Mouse (Mus musculus) adrenal gland, adult (tissue): ENCODE measurements around the gene Arnt2.

Experiments used
- DNase-seq, 2 experiments: peaks; one replicate each; pipeline ENCODE4 v3.0.0; 2022 to 2023; ENCODE audit warnings: low spot score in 1 of 2; ENCODE audit not compliant: inconsistent age in 2 of 2

Arnt2 gene

DNA sequence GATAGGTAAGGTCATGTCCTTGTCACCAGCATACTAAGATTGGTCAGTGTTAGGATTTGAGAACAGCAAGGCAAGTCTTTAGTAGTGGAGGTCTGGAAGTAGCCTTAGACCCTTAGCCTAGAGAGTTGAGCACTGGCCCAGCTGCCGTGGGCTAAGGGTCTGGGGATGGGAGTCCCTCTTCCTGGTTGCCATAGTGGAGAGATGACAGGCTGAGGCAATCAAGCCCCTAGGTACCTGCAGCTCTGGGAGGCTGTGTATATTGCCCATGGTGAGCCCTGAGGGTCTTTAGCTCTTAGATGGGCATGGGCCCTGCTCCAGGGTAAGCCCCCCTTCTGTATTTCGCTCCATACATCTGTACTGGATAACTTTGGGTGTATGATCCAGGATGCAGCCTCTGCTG, 159.2 kb downstream of the Arnt2 start:
- DNase-seq = no peak

DNA sequence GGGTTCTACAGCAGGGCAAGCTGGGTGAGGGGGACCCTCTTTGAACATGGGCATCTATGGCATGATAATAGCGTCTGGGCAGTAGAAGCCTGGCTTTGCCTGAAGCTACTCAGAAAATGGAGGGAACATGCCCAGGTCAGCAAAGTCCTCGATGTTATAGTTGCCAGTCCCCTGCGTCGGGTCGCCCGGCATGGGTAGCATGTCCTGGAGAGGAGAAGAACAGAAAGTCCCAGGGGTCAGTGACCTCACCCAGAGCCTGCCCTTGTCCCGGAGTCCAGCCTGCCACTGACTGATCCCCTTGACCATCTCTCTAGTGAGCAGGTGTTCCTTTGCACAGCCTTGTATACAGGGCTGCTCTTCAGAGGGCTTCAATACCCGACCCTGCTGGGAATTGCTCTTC, 160.0 kb downstream of the Arnt2 start:
- no peak for DNase-seq

DNA sequence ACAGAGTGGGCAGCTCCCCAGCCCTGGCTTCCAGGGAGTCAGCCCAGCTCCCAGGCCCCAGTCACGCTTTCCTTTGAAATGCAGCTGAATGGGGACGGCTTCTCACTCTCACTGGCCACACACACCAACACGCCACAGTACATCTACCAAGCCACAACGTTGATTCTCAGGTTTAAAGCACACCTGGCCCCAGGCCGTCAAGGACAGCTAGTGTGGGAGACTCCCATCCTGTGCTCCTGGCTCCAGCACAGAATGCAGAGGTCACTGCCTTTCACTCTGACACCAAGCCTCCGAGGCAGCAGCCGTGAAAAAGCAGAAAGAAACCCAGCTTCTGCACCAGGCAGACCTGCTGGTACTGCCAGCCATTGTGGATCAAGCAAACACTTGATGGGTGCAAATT, 160.6 kb downstream of the Arnt2 start:
- no peak for DNase-seq

DNA sequence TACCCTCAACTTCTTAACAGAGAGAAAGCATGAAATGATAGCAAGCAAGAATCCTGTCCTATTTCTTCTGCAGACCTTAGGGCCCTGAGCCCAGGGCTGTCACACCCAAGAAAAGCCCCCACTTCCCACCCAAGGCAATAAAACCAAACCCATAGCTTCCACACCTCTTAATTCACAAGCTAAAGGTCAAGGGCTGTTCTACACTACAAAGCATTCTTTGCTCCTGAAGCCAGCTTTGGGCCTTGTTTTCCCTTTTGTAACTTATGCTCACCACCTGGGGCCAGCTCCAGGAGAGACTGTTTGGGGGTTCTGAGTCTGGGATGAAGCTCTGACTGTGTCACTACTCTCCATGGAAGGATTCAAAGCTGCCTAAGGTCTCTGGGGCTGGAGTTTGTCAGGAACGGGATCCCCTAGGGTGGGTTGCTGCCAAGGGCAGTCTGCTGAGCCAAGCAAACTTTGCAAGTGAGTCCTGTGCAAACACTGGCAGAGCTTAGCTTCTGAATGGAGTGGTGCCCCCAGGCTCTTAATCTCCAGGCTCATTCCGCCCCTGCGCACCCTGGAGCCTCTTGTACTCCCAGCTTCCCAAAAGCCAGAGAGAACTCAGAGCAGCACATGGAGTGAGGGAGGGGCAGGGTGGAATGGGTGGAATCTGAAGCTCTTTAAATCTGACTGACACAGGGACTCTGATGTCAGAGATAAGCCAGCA, 161.9 kb downstream of the Arnt2 start:
- no peak for DNase-seq

DNA sequence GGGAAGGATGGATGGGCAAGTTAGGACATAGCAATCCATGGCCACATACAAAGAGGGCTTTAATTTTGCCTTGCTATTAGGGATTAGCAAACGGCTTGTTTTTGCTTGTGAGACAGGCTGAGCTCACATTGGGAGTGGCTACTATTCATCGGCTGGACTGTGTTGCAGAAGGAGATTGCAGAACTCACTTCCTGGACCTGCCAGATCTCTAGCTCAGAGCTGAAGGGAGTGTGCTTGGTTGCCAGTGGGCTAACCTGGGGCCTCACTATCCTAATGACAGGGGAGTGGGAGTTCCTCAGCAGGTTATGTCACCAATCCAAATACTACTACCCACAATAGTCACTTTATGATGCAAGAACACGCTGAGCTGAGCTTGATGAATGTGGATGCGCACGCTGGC, 163.1 kb downstream of the Arnt2 start:
- DNase-seq = no peak

DNA sequence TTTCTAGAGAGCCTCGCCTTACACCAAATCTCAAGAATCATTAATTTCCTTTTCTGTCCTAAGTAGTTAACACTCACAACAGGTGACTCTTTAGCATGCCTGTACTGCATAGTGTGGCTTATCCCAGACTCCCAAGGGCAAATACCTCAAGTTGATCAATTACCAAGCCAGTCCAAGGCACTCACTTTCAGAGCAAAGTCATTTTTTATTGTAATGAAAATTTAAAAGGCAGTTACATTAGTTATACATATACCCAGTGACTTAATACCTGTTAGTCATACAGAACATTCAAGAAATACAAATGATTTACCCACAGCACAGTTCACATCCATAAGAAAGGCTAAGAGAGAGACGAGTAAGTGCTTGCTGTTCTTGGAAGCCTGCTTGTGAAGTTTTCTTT, 163.9 kb downstream of the Arnt2 start:
- DNase-seq = no peak

DNA sequence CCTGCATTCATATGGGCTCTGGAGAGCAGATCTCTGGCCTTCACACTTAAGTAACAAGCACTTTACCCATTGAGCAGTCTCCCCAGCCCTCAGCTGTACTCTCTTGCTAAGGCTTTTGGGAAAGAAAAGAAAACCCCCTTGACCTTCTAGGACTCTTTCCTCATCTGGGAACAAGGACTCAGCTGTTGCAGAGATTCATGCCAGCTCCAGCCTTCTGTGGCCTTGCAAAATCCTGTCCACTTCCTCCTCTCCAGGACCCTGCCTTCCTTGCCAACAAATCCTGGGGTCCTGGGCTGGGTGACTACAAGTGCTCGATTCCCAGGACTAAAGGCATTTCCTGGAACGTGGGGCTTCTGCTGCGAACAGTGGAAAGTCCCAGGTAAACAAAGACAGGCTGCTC, 169.6 kb downstream of the Arnt2 start:
- DNase-seq = no peak

DNA sequence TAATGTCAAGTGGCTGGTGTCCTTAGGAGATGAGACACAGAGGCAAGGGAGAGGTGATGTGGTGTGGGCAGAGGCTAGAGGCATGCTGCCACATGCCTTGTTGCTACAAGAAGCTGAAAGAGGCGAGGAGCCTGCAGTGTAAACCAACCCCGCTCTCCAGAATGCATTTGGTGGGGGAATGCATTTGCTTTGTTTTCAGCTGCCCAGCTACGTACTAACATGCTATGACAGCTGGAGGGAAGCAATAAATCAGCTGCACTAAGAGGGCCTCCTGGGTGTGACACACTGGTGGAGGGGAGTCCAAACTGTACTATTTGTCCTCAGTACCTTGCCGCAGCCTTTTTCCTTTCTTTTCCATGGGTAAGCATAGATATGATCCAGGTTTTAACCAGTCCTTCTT, 172.3 kb downstream of the Arnt2 start:
- DNase-seq = no peak

DNA sequence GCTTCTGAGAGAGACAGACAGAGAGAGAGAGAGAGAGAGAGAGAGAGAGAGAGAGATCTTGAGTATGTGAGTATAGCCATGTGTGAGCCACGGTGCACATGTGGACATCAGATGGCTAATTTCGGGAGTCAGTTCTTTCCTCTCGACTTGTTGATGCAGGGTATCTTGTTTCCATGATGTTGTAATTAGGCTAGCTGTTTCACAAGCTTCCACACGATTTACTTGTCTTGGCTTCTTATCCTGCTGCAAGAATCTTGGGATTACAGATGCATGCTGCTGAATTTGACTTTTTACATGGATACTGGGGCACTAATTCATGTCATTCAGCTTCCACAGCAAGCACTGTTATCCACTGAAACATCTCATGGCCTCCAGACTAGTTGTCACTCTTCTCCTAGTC, 178.6 kb downstream of the Arnt2 start:
- no peak for DNase-seq

DNA sequence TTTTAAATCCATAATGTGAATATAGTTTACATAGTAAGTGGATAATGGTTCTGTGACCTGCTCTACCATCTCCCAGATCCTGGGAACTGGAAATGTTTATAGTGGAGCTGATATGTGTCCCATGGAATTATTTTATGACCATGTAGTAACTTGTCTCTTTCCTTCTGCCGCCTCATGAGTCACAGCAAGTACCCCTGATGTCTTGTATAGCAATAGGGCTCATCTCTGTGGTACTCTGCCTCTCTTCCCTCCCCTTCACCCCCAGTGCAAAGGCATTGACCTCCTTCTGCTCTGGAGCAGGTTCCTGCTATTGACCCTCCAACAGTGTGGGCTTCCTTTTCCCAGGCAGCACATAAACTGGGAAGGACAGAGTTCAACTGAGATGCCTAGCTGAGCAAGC, 182.3 kb downstream of the Arnt2 start:
- no peak for DNase-seq

DNA sequence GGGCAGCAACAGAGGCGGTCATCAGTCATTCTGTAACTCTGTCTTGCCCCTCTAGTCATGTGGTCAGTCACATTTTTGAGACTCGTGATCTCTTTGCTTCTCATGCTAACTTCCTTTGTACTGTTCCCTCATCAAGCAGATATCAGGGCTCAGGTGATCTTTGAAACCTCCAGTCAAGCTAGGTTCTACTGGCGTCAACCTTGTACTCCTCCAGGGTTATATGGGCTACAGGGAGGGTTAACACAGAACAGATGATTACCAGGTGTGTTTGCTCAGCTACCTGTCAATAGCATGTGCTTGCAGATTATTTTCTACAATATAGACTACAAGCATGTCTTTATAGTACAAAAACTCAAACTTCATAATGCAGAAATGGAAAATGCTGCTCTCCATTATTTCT, 183.1 kb downstream of the Arnt2 start:
- DNase-seq = no peak

DNA sequence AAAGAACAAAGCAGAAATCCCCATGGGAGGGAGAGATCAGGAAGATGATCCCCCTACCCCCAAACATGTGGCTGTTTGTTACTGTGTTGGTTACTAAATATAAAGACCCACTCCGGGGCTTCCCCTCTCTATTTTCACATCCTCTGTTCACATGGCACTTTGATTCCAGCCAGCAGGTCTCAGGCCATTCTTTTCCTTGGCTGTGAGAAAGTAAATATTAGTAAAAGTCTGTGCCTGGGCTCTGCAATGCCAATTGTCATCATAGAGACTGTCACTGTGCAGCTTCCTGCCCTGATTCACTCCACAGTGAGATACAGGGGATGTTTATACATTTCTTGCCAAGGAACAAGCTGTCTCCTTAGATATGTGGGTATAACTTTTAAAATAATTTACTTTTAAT, 197.9 kb downstream of the Arnt2 start:
- DNase-seq = no peak

DNA sequence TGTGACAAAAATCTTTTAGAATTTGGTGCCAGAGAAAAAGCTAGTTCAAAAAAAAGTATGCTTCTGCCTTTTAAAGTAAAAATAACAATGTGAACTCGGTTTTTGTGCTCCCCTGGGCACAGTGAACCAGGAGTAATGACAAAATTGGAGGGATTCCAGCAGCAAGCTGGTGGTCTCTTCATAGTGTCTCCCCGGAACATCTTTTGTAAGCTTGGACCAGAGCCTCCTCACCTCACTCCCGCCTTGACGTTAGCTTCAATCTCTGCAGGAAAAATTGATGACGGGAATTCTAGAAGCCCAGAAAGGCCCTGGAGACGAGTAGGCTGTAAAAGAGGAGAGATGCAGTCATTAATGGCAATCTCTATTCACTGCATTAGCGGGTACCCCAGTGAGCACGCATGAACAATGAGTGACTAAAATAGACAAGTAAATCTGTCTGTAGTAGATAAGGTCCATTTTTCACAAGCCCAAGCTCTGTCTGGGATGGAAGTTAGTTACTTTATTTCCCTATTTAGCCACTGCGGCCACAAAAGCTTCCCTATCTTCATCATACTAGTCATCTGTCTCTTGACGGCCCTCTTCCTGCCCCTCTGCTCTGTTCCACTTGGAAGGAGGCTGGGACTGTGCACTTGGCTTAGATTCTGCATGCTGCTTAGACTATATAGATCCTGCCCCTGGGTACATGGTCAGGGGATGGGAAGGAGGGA, 199.2 kb downstream of the Arnt2 start:
- DNase-seq = no peak

DNA sequence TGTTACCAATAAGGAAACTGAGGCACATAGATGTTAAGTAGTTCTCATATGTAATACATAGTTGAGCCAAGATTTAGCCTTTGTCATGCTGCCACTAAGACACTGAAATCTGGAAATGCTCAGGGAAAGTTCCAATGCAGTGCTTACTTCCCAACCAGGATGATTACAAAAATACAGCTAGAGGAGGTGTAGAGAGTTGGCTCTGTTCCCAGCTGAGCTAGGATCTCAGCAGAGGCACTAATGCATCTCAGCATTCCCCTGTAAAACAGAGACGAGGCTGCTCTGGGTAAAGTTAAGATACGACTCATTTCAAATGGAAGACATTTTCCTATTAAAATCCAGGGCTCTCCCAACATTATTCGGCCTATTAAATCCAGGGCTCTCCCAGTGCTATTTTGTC, 206.0 kb downstream of the Arnt2 start:
- DNase-seq = no peak

DNA sequence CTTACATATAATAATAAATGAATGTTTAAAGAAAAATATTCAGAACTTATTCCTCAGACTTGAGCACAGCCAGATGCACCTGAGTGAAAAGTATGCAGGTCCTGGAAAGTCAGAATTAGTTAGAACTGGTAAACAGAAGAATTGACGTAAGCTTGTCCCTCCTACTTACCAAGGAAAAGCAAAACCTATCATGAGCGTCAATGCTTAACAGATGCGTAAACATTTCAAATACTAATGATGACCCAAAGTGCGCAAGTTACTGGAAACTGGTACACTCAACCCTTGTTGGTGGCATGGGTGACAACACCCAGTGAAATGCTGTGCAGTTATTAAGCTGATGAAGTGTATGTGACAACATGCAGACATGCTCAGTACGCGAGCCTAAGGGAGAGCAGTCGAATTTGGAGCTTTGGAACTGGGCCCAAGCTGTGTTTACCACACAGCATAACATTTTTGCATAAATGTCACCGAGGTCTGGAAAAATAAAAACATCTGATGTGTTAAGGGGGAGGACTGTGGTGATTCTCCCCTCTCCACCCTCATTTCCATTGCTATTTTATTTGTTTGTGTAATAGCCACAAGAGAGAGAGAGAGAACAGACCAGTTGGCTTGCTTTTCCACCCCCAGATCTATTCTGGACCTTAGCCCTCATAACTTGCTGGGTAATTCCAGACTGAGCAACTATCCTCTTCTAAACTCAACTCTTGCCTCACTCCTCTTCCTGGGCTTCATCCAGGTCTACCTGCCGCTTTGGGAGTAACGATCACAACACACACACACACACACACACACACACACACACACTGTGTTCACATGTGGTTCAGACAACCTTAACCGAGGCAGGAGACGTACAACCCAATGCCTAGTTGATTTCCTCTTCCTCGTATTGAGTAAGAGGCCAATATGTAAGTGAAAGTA, 208.6 kb downstream of the Arnt2 start:
- DNase-seq = no peak

DNA sequence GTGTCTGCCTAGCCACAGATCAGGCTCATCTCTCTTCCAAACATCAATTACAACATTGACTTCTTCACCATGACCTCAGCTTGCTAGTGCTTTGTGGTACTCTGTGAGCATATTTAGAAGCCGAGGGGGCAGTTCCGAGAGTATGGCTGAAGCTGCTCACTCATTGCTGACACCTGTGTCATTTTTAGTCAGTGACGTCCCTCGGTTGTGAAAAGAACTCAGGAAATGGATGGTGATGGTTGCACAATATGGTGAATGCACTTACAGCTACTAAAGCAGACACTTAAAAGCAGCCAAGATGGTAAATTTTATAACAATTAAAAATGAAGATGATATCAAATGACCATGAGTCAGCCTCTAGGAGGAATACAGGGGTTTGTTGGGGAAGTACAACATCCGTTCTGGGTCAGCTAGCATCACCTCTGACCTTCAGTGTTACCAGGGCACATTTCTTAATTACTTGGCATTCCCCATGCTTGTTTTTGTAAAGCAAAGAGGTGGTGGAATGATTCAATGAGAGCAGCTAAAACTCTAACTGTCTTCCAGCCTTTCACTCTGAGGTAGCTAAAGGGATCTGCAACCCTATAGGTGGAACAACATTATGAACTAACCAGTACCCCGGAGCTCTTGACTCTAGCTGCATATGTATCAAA, 212.6 kb downstream of the Arnt2 start:
- no peak for DNase-seq
